19 mouse cellular contexts compared by ENCODE assay signal in the genomic region with DNA sequence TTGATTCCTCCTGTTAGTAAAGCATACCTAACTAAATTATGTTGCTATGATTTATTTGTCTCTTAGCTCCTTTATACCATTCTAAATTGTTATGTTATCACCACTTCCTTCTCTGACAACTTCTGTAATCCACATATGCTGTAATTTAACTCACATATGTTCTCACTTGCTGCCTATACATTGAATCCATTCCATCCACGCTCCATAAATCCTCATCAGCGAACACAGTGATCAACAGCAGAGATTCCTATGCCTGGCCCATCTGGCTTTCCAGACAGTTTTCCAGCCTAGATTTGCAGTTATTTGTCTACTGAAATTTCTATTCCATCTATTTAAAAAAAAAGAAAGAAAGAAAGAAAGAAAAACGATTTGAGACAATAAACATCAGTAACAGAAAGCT.
DNase-seq lines count a peak whose midpoint lies in the region; ATAC-seq and TF ChIP-seq lines count a peak whose summit lies in the region.
"Had no signal": no experiment of that assay in that cellular context is flagged by ENCODE, and none has a peak within 500 bp of the region (broad histone marks: within the 10 kb centered on the region; RNA-seq: fewer than 3 reads in every experiment).

No protein-coding gene starts in this region.

- peak; percentile 19 for DNase-seq in embryo, embryonic 11.5 days (ENCODE audit: low read depth, low spot score)
- no peak for DNase-seq in embryo, embryonic 10.5 days (ENCODE audit: low spot score)
- DNase-seq in layer of hippocampus, adult 11-12 months (ENCODE audit: low spot score): peak; percentile 13
- no peak for DNase-seq in layer of hippocampus, adult 9-10 months (ENCODE audit: low spot score)
- DNase-seq in brain, embryonic 14.5 days (ENCODE audit: low read depth): peak; percentile 72
- DNase-seq in mesoderm, embryonic 11.5 days (ENCODE audit: low read depth, low spot score): peak; percentile 47
- DNase-seq: adrenal gland, postnatal 10 days; cerebellum, adult 9-10 months; gastrocnemius, postnatal 25 days; heart, adult 18-20 months; heart, postnatal 10 days; kidney, postnatal 25 days; right cerebral cortex, postnatal 25 days; thymus, adult 2 months; thymus, postnatal 4 days had no signal

- ATAC-seq in inflammation-experienced regulatory T-cells, adult 6 months: no peak
- ATAC-seq: hindbrain, postnatal 0 days; intestine, postnatal 0 days; lung, postnatal 0 days had no signal

- TF ChIP-seq POLR2A in brain, embryonic 14.5 days (IDR thresholded peaks at IDR 0.05; ENCODE audit: borderline replicate concordance, extremely low read depth, insufficient read depth, insufficient read length, poor library complexity, severe bottlenecking): no peak

- TF ChIP-seq CTCF in brain, embryonic 14.5 days (IDR thresholded peaks at IDR 0.05; ENCODE audit: borderline replicate concordance, extremely low read depth, insufficient read depth, insufficient read length): no peak

Comparison
In these comparisons a context has a peak if more than half of its experiments do, and no peak if none do; other contexts are left out.
1. DNase-seq: peak in embryo, embryonic 11.5 days (single experiment), layer of hippocampus, adult 11-12 months (single experiment), brain, embryonic 14.5 days (single experiment) and mesoderm, embryonic 11.5 days (single experiment); none in embryo, embryonic 10.5 days (single experiment) and layer of hippocampus, adult 9-10 months (single experiment).